Mouse (Mus musculus): ENCODE data around the gene Stkld1. TPM values are rescaled to one million over a fixed set of nuclear protein-coding genes. Genes with fewer than 3 reads are reported as not detected.

Stkld1 gene
- polyA plus RNA-seq, 1 experiment: 0.80 TPM

DNA sequence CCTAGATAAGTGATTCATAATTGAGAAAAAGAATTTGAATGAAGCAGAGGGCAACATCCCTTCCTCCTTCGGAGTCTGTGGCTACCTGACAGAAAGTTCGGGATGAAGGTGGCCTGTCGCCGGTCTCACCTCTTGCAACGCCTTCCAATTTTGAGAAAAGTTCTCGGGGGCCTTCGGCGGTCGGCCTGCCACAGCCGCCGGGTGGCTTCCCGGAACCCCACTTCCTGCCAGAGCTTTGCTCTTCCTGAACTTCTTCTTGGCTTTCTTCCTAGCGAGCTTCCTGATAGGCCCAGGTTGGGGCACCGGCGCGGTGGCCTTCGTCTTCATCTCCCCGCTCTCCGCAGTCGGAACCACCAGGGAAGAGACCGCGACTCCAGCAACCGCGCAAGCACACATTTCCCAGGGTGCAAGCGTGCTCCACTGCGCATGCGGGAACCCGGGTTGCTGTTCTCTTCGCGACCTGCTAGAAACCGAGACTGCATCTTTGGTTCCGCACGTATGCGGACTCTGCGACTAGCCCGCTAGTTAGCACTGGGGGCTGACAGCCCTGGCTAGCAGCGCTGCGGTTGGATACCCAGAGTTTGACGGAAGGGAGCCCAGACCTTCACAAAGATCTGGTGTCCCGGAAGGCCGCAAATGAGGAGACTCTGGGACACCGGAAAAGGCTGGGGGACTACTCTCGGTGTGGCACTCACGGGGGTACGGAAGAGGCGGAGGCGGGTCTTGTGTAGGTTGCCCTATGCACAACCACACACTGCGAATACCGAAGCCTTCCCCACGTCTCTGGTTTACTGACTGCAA lies 30.3 kb downstream of the Stkld1 start, which contains the start of gene Rexo4:
TSS of gene Rexo4 (minus strand) at position 464 of the 801 bp plus-strand sequence.
- no peak for DNase-seq (ENCODE audit: low read depth)

DNA sequence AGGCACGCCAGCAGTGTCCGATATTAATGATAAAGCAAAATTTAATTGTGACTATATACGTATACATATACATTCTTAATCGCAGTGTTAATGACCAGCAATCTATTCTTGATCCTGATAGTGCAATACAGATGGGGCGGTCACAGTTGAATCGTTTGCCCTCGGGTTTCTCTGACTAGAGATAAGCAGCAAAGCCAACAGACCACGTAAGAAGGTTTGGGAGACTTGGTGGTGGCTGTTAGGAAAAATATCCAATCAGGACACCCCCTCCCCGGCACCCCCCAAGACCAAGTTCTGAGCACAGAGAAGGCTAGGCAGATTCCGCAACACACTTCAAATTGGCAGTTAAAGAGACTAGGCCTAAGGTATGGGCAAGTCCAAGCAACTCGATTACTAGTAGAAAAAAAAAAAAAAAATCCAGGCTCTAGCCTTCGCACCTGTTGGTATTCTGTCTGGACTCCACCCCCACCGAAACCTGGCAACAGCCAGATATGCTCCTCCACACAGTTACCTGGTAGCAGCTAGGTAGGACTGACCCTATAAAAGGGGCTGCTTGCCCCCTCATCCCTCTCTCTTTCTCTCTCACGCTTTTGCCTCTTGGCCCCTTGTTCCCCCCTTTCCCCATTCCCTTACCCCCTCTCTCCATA lies 31.0 kb downstream of the Stkld1 start:
- no peak for DNase-seq (ENCODE audit: low read depth)

DNA sequence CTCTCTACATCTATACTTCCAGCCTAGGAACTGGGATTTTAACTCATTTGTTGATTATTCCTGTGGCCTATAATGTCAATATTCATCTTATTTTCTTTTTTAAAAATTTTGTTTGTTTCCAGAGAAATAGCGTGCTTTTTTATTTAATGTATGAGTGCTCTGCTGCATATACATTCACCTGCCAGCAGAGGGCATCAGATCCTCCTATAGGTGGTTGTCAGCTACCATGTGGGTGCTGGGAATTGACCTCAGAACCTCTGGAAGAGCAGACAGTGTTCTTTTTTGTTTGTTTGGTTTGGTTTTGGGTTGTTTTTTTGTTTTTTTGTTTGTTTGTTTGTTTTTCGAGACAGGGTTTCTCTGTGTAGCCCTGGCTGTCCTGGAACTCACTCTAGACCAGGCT lies 33.4 kb downstream of the Stkld1 start:
- DNase-seq (ENCODE audit: low read depth): no peak

DNA sequence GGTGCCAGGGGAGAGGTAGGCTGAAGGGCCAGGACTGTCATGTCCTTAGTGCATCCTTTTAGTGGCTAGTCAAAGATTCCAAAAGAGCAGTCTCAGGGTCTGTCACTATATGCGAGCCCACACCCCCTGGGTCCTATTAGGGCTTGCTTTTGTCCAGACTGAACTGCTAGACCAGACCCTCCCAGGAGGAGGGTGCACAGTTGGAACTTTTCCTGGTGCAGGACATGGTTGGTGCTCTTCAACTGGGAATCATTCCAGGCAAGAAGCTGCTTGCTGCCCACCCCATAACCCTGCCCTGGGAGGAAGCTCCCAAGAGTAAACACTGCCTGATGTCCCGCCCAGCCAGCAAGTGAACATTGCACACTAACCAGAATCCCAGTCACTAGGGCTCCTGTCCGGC lies 39.3 kb downstream of the Stkld1 start, which contains the start of gene Adamts13:
TSS of gene Adamts13 (plus strand) at position 301 of the 400 bp plus-strand sequence.
- DNase-seq (ENCODE audit: low read depth): no peak

DNA sequence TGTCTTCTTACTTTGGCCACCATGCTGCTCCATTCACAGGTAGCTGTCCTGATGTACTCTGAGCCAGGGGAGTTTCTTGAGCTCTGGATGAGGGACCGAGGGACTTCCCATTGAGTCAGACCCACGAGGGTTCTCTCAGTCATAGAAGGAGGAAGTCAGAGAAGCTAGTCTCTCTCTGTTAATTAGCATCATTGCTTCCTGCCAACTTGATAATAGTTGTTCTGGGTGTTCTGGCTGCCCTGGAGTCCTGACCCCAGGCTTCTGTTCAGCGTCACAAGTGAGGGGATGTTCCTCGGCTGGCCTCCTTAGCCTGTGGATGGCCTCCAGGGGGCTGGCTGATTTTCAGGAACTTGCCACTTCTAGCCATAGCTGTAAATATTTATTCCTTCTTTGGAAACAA lies 40.1 kb downstream of the Stkld1 start:
- DNase-seq (ENCODE audit: low read depth): no peak

DNA sequence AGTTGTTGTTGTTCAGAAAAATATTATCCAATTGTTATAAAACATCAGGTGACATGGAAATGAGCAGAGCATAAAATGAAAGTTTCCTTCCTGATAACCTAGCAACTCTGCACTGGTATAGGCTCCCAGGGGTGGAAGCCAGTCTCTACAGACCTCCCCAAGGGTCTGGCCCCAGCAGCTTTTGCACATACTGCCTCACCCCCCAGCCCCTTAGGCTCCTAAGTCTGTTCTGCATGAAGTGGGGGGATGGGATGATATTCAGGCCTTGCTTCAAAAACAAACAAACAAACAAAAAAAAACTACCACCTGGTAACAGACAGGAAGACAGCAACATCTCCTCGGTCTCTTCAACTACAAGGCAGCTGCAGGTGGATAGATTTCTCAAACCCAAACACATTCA lies 46.5 kb downstream of the Stkld1 start:
- no peak for DNase-seq (ENCODE audit: low read depth)

DNA sequence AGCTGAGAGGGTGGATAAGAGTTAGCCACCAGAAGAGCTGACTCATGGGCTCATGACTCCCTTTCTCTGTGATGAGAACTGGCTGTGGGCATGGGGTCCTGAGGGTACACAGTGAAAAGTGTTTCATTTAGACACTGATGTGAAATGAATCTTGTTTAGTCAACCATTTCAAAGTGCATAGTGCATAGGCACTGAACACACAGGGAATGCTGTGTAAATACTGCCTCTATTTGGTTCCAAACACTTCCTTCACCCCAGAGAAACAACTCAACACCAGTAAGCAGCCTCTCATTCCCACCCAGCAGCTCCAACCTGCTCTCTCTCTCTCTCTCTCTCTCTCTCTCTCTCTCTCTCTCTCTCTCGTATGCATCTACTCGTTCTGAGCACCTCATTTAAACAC lies 50.3 kb downstream of the Stkld1 start:
- DNase-seq (ENCODE audit: low read depth): no peak

DNA sequence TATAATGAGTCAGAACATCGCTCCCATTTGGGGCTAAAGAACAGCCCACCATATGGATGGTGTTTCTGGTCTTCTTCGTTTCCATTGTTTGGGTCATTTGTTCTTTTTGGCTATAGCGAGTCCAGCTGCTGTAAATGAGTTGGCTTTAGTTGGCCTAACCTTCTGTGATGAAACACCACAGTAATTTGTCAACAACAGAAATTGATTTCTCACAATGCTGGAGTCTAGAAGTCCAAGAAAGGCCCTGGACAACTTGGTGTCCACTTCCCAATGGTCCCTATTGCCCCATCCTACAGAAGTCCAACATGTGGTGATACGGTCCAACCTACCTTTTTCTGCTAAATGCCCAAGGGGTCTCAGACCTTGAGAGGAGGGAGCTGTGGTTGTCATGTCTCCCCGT lies 50.8 kb downstream of the Stkld1 start:
- DNase-seq (ENCODE audit: low read depth): no peak

DNA sequence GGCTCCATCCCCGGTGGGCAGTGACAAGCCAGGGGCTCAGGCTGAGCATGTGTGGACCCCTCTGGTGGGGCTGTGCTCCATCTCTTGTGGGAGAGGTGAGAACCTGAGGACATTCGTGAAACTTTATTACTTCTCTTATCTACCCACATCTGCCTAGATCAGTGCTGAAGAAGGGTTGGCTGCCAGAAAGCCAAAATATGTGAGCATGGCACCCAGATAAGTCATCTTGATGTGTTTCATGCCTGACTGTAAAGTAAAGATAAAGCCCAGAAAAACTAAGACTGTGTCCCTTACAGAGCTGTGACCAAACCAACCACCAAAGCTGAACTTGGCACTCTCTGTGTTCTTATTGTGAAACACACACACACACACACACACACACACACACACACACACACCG lies 60.1 kb downstream of the Stkld1 start:
- DNase-seq (ENCODE audit: low read depth): no peak

DNA sequence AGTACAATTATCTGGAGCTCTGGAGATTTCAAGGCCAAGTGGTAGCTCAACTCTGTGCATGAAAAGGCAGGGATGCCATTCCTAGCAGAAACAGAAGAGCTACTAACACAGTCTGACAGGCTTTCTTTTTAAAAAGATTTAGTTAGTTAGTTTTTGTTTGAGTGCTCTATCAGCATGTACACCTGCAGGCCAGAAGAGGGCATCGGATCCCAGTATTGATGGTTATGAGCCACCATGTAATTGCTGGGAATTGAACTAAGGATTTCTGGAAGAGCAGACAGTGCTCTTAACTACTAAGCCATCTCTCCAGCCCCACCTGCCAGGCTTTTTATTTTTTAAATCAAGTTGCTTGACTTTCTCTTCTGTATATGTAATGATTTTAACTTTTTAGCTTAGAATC lies 63.7 kb downstream of the Stkld1 start:
- DNase-seq (ENCODE audit: low read depth): no peak

DNA sequence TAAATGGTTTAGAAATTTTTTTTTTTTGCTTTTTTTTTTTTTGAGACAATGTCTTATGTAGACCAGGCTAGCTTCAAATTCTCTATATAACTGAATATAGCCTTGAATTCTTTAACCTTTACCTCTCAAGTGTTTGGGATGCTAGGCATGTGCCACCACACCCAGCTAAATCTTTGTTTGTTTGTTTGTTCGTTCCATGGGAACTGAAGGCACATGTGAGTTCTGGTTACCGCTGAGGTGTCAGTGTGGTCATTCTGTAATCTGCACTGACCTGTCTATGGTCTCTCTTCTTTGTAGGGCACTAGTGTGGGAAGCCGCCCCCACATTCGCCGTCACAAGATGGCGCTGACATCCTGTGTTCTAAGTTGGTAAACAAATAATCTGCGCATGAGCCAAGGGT lies 64.1 kb downstream of the Stkld1 start:
- DNase-seq (ENCODE audit: low read depth): no peak

Other genes with a start within 250 kb of the Stkld1 start
- 13.0 and 17.6 TPM in 2 replicates for gene Abo, start 69.1 kb upstream of the Stkld1 start, polyA plus RNA-seq (2012; rRNA removed)
- gene Surf6, start 31.2 kb upstream of the Stkld1 start, polyA plus RNA-seq (2012; rRNA removed): 11.4 and 14.5 TPM in 2 replicates
- 58.8 and 66.0 TPM in 2 replicates for gene Med22, start 23.4 kb upstream of the Stkld1 start, polyA plus RNA-seq (2012; rRNA removed)
- 845 and 916 TPM in 2 replicates for gene Rpl7a, start 23.3 kb upstream of the Stkld1 start, polyA plus RNA-seq (2012; rRNA removed)
- 26.7 and 27.8 TPM in 2 replicates for gene Surf2, start 17.7 kb upstream of the Stkld1 start, polyA plus RNA-seq (2012; rRNA removed)
- gene Surf1, start 17.5 kb upstream of the Stkld1 start, polyA plus RNA-seq (2012; rRNA removed): 63.5 and 64.5 TPM in 2 replicates
- 357 and 417 TPM in 2 replicates for gene Surf4, start 119 bp upstream of the Stkld1 start, polyA plus RNA-seq (2012; rRNA removed)
- 26.9 and 30.2 TPM in 2 replicates for gene Rexo4, start 30.3 kb downstream of the Stkld1 start, polyA plus RNA-seq (2012; rRNA removed)
- gene Adamts13, start 39.4 kb downstream of the Stkld1 start, polyA plus RNA-seq (2012; rRNA removed): 0.04 and 0.10 TPM in 2 replicates
- 76.2 and 90.6 TPM in 2 replicates for gene Cacfd1, start 75.9 kb downstream of the Stkld1 start, polyA plus RNA-seq (2012; rRNA removed)
- 2.3 and 3.6 TPM in 2 replicates for gene Slc2a6, start 94.0 kb downstream of the Stkld1 start, polyA plus RNA-seq (2012; rRNA removed)
- 0.11 and 0.18 TPM in 2 replicates for gene Mymk, start 138.1 kb downstream of the Stkld1 start, polyA plus RNA-seq (2012; rRNA removed)
- gene Adamtsl2, start 145.3 kb downstream of the Stkld1 start, polyA plus RNA-seq (2012; rRNA removed): 8.1 and 12.6 TPM in 2 replicates
- gene Fam163b, start 208.4 kb downstream of the Stkld1 start, polyA plus RNA-seq (2012; rRNA removed): 0.06 and 0.11 TPM in 2 replicates
- 0.36 and 0.49 TPM in 2 replicates for gene Dbh, start 231.2 kb downstream of the Stkld1 start, polyA plus RNA-seq (2012; rRNA removed)

Data from gonadal fat pad, adult 2 months (tissue).